Mouse (Mus musculus) megakaryocyte, embryonic 14.5 days (primary cell): ENCODE measurements around the gene Il21r. TPM values are rescaled to one million over a fixed set of nuclear protein-coding genes. Genes with fewer than 3 reads are reported as not detected.

Experiments
- H3K27me3 ChIP-seq: replicated peaks from 2 replicates; pipeline ENCODE3; 2012; ENCODE audit warnings: inconsistent platforms
- H3K36me3 ChIP-seq: replicated peaks from 2 replicates; pipeline ENCODE3; 2012; ENCODE audit warnings: low read length, inconsistent platforms, mixed read lengths
- H3K4me1 ChIP-seq: 2 replicates; pipeline ENCODE4 v1.6.1; 2012; ENCODE audit warnings: inconsistent platforms
- H3K4me3 ChIP-seq: replicated peaks from 2 replicates; pipeline ENCODE3; 2012; ENCODE audit warnings: moderate library complexity, mild to moderate bottlenecking, inconsistent platforms
- H3K9me3 ChIP-seq: 2 replicates; pipeline ENCODE4 v1.6.1; 2012; ENCODE audit warnings: inconsistent platforms
- FLI1 ChIP-seq: IDR thresholded peaks from 2 replicates; pipeline ENCODE4 v1.6.1; 2012; ENCODE audit warnings: low read length, inconsistent platforms, mixed read lengths
- GATA1 ChIP-seq: IDR thresholded peaks from 3 replicates; pipeline ENCODE4 v1.6.1; 2012; ENCODE audit warnings: mixed read lengths, low read length, inconsistent platforms, borderline replicate concordance
- polyA plus RNA-seq: library from polyadenylated mRNA; stranded (reverse); fragments of >175 nt; gene quantifications from 2 replicates; pipeline ENCODE4 v1.2.3, GENCODE M21; 2012; ENCODE audit warnings: low replicate concordance; ENCODE audit not compliant: insufficient read depth

Gene Il21r
- polyA plus RNA-seq, 1 experiment = 124 TPM

- Histone ChIP-seq H3K4me3 (peak overlapping the region; percentile 93), H3K4me1 (peaks cover 79% of the 10 kb centered on the region)
Observed at GRCm38 (mm10) chr7:125581317-125581672, 21.9 kb upstream of the Il21r start.

GRCm38 (mm10) chr7:125583325-125584004, 19.8 kb upstream of the Il21r start:
- no peak for TF ChIP-seq GATA1
- no peak for TF ChIP-seq FLI1
- Histone ChIP-seq H3K9me3 (peaks cover 11% of the 10 kb centered on the region), H3K4me3 (no peak overlapping the region), H3K27me3 (no peaks in the 10 kb centered on the region), H3K36me3 (peaks cover under 1% of the 10 kb centered on the region), H3K4me1 (peaks cover 69% of the 10 kb centered on the region)

More at GRCm38 (mm10) chr7:125581317-125581672, 21.9 kb upstream of the Il21r start:
- TF ChIP-seq GATA1 = no peak
- TF ChIP-seq FLI1 = no peak
- peaks cover 4% of the 10 kb centered on the region; the same call in 1 of the 2 replicates for H3K9me3 ChIP-seq
- H3K27me3 ChIP-seq = no peaks in the 10 kb centered on the region
- peaks cover 23% of the 10 kb centered on the region for H3K36me3 ChIP-seq

DNA sequence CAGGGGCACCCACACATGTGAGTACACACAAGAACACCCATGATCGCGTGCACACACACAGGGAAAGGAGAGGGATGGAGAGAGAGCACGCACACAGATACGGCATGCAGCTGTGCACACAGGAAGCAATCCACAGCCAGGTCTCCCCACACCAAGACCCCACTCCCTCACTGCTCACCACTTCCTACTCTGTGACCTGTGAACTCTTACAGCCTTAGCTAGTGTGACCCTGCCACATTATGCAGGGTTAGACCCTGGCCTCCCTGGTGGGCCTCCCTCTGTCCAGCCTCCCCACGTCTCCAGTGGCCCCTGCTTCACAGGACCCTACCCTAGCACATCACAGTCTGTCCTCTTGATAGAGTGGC, 19.2 kb upstream of the Il21r start:
- no peak for TF ChIP-seq FLI1
- no peak for TF ChIP-seq GATA1
- Histone ChIP-seq H3K9me3 (peaks cover 11% of the 10 kb centered on the region), H3K4me1 (peaks cover 69% of the 10 kb centered on the region), H3K27me3 (no peaks in the 10 kb centered on the region), H3K36me3 (peaks cover 3% of the 10 kb centered on the region), H3K4me3 (no peak overlapping the region)

DNA sequence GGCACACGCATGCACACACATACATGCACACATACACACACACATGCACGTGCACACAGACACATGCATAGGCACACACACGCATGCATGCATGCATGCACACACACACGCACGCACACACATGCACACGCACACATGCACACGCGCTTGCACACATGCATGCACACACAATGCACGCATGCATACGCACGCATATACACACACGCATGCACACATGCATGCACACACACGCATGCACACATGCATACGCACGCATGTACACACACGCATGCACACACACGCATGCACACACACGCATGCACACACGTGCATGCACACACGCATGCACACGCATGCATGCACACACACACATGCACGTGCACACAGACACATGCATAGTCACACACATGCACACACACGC, 16.9 kb upstream of the Il21r start:
- H3K36me3 ChIP-seq = peaks cover 5% of the 10 kb centered on the region
- peaks cover 11% of the 10 kb centered on the region for H3K9me3 ChIP-seq
- peaks cover 56% of the 10 kb centered on the region for H3K4me1 ChIP-seq
- TF ChIP-seq FLI1 (no peak), GATA1 (no peak; the same call in 2 of the 3 replicates)
- no peaks in the 10 kb centered on the region for H3K27me3 ChIP-seq
- peak overlapping the region; percentile 81 for H3K4me3 ChIP-seq

- Histone ChIP-seq H3K4me3 (no peak overlapping the region), H3K4me1 (peaks cover 53% of the 10 kb centered on the region), H3K9me3 (peaks cover 11% of the 10 kb centered on the region), H3K27me3 (no peaks in the 10 kb centered on the region), H3K36me3 (peaks cover 8% of the 10 kb centered on the region)
- no peak for TF ChIP-seq GATA1
- no peak for TF ChIP-seq FLI1
Observed at GRCm38 (mm10) chr7:125588721-125589120, 14.5 kb upstream of the Il21r start.

DNA sequence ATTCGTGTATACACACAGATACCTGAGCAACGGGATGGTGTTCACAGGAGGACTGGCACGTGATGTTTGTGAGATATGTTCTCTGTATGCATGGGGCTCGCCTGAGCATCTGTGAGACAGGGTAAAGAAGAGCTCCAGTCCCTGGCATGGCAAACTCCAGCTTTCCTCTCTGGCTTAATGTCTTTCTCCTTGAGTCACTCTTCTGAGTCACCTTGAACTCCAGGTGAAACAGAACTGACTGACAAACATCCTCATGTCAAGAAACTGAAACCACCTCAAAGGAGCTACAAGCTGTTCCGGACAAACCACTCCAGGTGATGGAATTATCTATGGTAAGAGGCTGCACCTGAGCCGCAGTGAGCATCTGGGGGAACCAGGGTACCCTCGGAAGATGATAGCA, 13.3 kb upstream of the Il21r start:
- H3K27me3 ChIP-seq = no peaks in the 10 kb centered on the region
- no peak for TF ChIP-seq GATA1
- no peak for TF ChIP-seq FLI1
- H3K4me3 ChIP-seq = no peak overlapping the region
- peaks cover 58% of the 10 kb centered on the region for H3K4me1 ChIP-seq
- peaks cover 11% of the 10 kb centered on the region for H3K9me3 ChIP-seq
- H3K36me3 ChIP-seq = peaks cover 8% of the 10 kb centered on the region

GRCm38 (mm10) chr7:125593831-125594230, 9.4 kb upstream of the Il21r start:
- Histone ChIP-seq H3K4me3 (peak overlapping the region; percentile 81), H3K4me1 (peaks cover 74% of the 10 kb centered on the region), H3K9me3 (no peaks in the 10 kb centered on the region), H3K27me3 (no peaks in the 10 kb centered on the region), H3K36me3 (peaks cover 5% of the 10 kb centered on the region)
- no peak for TF ChIP-seq GATA1
- TF ChIP-seq FLI1 = no peak

DNA sequence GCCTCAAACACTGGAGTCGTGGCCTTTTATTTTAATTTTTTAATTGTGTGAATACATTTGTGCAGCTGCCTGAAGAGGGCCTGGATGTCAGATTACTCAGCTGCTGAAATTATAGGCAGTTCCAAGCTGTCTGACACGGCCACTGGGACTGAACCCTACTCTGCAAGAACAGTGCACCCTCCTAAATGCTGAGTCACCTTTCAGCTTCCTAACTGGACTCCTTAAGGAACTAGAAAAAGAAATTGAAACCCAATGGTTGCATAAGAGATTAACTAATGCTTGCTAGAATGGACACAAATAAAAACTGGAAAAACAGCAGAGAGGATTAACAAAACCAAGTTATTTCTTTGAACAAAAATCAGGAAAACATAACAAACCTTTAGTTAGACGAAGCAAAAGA, 6.8 kb upstream of the Il21r start:
- no peak for TF ChIP-seq GATA1
- TF ChIP-seq FLI1 = no peak
- H3K36me3 ChIP-seq = peaks cover 2% of the 10 kb centered on the region
- no peaks in the 10 kb centered on the region for H3K9me3 ChIP-seq
- H3K4me1 ChIP-seq = peaks cover 89% of the 10 kb centered on the region
- H3K4me3 ChIP-seq = no peak overlapping the region
- no peaks in the 10 kb centered on the region for H3K27me3 ChIP-seq

GRCm38 (mm10) chr7:125597083-125597482, 6.1 kb upstream of the Il21r start:
- H3K4me3 ChIP-seq = no peak overlapping the region
- H3K36me3 ChIP-seq = no peaks in the 10 kb centered on the region
- H3K9me3 ChIP-seq = no peaks in the 10 kb centered on the region
- TF ChIP-seq GATA1 (no peak), FLI1 (no peak)
- peaks cover 92% of the 10 kb centered on the region for H3K4me1 ChIP-seq
- H3K27me3 ChIP-seq = no peaks in the 10 kb centered on the region

DNA sequence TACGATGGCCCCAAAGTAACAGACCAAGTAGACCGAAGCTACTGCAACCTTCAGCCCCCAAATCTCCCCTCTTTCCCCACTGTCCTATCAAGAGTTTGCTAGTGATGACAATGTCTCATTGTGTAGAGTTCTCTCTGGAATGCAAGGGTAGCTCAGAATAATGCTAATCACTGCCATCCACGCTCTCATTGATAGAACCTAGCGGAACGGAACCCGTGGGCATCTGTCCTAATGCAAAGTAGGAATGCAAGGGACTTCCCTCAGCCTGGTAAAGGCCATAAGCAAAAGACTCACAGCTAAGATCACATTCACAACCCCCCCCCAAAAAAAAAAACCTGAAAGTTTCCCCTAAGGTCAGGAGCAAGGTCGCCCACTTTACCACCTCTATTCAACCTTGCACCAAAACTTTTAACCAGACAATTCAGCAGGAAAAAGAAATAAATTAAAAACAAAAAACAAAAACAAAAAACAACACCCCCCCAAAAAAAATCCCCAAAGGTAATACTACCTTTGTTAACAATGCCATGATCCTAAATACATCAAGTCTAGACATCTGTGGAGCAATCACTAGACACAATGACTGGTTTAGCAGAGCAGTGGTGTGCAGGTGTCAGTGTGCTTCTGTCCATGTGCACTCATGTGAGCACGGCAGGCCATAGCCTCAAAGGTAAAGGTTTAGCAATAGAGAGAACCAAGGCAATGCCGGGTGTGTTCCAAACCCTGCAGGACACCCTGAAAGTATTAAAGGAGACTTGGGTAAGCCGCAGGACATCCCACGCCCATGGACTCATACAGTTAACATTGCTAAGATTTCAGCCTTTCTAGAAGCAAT, 5.5 kb upstream of the Il21r start:
- Histone ChIP-seq H3K27me3 (no peaks in the 10 kb centered on the region), H3K9me3 (no peaks in the 10 kb centered on the region), H3K36me3 (no peaks in the 10 kb centered on the region), H3K4me1 (peaks cover 91% of the 10 kb centered on the region), H3K4me3 (no peak overlapping the region)
- TF ChIP-seq GATA1 (no peak), FLI1 (no peak)
